Mouse (Mus musculus): ENCODE results near the gene Boc.

The Boc gene

DNA sequence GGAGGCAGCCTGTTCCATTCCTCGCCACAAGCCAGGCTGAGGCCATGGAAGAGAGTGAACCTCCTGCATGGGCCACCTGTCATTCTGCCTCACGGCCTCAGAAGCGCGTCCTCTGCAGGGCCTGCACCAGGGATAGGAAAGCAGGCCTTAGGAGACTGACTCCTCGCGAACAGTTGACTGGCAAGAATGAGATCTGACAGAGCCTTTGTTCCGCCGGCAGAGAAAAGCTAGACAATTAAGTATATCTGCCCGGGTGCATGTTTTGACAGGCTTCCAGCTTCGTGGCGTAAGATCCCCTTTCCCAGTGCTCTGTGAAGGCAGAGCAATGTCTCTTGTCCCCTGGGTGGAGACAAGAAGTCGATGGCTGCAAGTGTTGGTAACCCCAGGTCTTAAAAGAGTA is 32.0 kb downstream of the Boc start:
- no peak for DNase-seq

DNA sequence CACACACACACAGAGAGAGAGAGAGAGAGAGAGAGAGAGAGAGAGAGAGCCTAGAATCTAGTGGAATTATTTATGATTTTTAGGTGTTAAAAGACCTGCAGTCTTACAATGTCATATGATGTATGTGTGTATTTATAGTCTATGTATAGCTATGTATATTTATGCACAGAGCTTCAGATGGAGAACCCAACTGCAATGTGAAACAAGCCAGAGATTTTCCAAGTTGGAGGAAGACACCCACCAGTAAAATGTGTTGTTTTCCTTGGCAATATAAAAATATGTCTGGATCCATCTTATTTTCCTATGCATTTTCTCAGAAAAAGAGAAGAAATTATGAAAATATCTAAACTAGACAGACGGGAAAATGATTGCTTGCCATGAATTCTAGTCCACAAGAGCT is 32.7 kb downstream of the Boc start:
- no peak for DNase-seq

DNA sequence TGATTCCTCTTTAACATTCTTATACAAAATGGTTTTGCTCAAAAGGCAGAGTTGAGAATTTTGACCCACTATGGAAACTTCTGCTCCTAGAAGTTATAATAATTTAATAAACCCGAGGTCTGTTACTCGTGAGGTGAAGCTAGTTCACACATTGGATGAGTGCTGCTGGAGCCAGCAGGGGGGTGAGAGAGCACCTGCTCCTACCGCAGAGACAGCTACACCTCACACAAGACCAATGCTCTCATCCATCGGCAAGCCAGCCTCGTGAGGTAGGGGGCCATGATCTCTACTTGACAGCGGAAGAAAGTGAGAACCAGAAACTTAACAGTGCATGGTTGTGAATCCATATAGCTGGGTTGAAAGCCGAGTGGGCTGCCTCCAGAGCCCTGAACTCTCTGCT is 35.1 kb downstream of the Boc start:
- no peak for DNase-seq

DNA sequence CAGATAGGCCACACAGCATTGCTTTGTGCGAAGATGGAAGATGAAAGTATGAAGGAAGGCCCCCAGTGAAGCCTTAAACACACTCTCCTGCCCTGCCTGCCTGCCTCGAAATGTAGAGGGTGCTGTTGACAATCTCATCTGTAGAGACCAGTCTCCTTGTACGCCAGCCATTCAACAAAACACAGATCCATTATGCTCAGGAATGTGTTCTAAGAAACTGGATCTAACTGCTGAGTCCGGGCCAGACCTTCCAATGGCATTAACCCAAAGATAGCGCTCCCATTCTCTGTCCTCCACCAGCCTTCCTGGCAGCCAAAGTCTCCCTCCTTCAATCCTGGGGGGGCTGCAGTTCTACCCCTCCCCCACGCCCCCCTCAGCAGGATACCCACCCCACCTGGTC is 42.2 kb downstream of the Boc start:
- DNase-seq = no peak

DNA sequence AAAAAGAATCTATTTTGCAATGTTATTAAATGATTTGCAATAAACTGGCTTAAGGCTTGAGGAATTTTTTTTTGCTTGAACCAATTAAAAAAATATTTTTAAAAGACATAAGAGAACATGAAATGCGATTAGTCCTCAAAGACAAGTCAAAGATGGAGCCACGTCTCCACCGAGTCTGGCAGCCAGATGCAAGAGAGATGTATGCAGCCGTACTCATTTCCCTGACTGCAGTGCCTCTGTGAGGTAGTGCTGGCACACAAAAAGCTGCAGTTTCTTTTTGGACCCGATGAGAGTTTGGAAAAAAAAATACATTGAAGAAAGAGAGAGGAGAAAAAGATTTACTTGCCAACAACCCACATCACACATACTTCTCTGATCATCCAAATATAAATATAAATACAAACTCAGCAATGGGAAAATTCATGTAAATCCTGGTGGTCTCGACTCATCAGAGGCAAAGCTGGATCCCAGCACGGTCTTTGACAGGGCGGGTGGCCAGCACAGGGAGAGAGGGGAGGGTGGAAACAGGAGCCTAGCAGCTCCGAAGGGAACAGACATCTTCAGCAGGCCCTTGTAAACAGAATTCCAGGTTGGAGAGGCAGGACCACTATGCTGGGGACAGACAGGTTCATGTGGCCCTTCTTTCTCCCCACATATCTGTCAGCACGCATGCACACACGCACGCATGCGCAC is 48.0 kb downstream of the Boc start:
- DNase-seq = no peak

DNA sequence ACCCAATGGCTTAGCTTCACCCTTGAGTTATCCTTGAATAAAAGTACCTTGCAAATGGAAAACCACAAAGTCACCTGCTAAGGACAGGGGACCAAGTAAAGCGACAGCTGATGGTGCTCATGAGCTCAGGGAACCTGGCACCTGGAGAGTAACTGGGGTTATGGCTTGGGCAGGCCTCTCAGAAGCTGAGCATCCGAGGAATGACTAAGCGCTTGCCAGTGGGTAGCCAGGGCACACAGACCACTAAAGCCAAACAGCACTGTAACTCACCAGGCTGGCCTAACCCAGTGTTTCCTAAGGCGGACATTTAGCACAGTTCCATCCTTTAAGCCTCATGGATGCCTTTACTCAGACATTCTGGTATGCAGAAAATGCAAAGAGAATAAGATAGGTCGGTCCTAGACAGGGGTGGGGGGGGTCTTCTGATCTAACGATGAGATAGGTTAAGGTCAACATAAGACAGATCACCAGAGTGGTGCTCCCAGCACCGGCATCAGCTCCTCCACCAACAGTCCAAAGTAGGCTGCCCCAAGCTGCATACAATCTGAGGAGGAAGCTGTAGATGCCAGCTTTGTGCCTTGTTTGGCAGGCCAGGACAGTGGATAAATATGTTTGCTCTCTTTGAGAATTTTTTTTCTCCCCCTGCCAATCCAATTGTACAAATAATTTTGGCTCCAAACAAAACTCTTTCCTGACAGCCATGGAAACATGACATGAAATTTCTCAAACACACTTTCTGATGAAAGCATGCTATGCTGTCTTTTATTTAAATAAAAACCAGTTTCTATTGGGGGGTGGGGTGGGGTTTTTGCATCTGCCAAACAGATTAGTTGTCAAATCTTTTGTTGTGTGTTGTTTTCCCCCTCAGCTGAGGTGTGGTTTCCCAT is 49.0 kb downstream of the Boc start:
- no peak for DNase-seq

DNA sequence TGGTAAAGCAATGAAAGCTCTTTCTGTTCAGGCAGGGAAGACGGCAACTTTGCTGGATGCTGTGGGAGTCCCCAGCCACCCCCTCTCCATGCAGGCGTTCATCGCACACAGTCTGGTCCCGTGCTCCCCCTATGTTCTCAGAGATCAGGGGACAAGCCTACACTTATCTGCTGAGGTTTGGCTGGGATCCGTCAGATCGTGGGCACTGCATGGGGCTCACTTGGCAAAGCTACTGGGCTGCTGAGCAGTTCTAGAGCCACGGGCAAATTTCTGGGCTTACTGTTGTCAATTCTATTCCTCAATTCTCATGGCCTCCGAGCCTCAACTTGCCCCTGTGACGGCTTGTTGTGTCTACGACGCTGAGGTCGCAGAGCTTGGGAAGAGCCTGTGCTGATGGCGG is 49.9 kb downstream of the Boc start:
- no peak for DNase-seq

DNA sequence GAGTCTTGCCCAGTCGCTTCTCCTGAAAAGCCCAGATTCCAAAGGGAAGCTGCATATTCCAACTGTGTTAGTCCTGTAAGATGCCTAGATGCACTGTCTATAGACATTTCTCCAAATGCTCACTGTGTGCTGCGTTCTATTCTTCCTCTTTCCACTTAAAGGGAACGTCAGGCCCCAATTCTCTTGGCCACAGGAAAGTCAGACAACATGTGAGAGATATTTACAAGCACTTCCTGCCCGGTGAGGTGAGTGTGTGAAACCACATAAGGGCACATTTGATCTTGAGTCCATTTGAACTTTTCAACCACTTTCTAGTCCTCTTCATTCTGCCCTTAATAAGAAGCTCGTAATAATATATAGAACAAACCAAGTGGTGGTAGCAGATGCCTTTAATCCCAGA is 50.7 kb downstream of the Boc start:
- DNase-seq = no peak

DNA sequence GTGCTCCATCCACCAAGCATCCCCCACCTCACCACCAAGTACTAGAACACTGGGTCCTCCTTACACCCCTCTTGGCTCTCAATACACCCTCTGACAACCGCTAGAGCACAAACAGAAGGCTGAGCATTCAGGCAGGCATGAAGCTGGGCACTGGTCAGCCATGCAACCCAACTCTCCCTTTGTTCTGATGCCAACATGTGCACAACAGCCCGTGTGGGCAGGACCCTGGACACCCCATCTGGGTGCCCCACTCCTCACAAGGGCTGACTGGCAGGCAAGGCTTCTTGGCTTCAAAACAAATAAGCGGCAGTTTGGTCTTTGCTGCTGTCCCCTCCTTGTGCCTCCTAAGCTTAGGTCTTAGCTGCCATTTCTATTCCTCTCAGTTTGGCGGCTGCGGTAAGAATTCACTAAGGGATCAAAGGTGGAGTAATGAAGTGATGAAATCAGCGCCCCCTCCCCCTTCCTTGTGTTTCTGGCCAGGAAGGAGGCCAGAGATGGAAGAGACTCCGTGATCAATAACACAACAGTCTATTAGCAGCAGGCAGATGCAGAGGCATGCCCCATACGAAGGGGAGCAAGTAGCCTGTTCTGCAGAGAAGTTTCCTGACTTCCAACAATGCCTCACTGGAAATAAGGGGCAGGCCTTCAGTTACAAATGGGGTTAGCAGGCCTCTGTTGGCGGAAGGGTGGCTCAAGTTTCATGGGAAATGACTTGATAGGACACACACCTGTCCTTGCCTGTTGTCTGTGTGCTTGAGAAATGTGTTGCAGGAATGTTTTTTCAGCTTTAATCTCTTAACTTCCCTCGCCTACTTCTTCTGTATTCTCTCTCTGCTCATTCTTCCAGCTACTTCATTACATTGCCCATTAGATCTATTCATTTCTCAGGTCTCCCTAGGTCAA is 51.4 kb downstream of the Boc start:
- DNase-seq = no peak

DNA sequence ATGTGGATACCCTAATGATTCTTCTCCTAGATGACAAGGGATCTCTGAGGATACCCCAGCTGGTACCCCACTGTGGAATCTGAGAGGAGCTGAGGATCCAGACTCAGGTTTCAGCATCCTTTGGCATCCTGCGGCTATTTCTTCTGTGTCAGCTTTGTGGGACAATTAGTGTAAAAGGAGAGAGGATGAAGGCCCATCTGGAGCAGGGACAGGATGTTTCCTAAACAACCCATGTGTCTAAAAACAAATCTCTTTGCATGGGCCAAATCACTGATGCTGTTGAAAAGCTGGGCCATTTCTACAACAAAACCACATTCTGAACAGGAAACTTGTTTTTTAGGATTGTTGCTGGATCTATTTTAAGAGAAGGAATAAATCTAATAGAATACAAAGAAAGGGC is 53.5 kb downstream of the Boc start:
- no peak for DNase-seq

DNA sequence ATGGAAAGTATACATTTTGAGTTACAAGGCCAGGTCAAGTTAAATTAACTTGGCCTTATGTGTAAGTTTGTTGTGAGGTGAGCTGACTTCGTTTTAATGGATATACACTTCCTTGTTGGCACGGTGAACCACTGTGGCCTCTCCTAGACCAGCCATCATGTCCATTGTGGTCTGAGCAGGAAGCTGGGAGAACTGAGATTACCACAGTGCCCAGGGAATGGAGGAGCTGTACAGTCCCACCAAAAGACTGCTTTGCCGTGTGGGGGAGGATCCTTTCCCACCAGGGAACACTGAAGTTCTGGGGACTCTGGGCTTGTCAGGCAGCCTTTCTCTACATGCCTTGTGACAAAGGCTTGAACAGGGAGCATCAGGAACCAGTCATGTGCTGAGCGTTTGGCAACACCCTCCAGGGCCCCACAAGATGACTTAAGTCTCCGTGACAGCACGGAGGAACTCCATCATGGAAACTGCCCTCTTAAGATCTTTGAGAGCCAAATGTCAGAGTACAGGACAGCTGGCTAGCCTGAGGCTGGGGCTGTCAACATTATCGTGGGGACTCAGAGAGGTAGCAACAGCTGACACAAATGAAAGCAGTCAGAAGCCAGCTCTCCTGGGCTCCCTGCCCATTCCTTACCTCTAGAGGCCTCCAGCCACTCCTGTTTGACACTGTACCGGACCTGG is 55.7 kb downstream of the Boc start:
- DNase-seq = no peak

DNA sequence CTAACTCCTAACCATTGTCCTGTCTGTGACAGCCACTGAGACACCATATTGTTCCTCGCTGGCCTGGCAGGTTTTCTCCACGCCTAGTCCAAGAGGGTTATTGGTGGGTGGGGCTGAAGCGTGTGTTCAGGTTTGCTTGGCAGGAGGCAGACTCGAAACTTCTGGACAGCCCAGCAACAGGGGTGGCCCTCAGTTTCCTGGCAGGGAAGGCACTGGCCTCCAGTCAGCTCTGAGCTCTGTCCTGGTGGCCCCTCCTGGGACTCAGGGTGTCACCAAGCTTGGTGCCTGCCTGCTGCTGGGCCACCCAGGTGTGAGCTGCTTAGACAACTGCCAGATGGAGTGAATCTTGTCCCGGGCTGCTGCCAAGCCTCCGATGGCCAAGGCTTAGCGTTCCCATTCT is 56.4 kb downstream of the Boc start:
- DNase-seq = no peak

DNA sequence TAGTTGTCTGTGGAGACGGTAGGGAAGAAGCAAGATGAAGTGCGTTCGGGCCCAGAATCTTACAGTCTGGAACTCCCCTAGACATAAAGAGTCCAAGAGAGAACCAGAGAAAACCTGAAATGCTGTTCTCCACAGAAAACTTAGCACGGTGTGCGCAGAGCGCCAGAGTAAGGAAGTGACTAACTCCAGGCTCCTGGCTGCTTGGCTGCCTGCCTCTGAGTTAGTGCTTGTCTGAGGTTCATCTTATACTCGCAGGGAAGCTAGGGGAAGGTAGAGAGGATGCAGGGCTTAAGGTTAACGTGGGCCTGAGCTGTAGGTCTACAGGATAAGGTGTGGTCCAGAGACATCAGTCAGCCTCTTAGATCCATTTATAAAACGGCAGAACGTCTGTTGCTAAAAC is 56.9 kb downstream of the Boc start:
- no peak for DNase-seq

DNA sequence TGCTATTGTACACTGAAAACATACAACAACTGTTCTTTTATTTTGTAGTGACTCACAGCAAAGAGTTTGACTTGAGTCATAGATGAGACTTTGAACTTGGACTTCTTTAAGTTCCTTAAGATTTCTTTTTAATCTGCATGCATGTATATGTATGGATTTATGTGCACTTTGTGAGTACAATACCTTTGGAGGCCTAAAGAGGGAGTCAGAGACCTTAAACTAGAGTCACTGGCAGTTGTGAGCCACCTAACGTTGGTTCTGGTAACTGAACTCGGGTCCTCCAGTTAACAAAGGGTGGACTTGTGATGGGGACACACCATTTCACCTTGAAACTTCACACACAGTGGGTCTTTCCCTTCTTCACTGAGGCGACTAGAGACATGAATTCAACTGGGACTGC is 60.2 kb downstream of the Boc start:
- no peak for DNase-seq

DNA sequence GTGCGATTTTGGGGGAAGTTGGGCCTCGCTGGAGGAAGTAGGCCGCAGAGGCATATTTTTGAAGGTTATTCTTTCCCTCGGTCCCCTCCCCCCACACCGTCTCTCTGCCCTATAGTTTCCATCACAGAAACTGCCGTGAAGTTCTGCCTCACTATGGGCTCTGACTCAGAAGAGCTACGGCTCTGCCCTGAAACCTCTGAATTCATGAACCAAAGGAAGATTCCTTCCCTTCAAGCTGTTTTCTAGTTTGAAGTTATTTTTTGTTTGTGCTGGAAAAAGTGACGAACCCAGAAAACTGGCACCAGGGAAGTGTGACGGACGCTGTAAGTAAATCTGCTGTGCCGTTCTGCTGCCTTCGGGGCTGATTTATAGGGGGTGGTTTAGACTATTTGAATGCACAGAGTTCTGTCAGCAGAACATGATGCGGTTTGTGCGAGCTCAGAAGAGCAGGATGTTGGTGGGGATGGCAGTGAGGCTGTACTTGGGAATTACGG is 61.7 kb downstream of the Boc start:
- DNase-seq = no peak

DNA sequence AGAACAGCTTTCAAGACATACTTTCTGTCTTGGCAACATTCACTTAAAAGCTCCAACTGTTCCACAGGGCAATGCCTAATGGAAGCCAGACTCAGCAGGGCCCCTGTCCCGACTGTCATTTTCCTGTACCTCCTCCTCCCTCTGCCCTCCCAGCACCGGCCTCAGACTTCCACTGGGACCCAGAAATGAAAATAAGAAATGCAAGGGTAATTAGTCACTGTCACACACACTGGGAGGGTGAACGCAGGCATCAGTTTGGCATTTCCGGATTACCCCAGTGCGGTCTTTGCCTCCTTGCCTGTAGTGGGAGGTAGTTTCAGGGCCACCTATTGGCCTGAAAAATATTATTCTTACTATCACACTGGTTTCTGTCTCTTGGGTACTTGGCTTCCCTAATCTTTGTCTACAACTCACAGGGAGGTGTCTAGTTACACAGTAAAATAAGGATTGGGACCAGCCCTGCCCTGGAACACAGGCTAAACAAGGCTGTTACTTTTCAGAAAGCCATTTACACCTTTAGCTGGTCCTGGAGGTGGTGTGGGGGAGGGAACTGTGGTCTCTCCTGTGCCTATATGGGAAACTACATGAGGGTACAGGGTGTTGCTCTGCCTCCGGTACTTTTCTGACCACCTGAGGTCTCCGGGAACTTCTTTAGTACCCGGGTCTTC is 64.1 kb downstream of the Boc start:
- no peak for DNase-seq

DNA sequence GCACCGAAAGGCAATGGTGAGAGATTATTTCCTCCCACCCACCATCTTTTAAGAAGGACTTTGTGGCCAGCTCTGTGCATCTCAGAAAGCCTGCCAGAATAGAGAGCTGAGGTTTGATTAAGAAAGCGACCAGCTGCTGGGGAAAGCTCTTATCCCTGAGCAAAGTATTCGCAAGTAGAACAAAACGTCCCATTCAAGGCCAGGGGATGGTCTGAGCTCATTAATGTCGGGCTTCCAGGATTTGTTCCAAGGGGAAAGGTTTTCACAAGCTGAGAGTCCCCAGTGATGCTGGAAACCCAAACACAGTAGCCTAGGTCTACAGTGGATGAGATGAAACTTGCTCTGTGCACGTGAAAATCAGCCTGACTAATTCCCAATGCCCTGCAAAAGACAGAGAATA is 64.8 kb downstream of the Boc start:
- no peak for DNase-seq

DNA sequence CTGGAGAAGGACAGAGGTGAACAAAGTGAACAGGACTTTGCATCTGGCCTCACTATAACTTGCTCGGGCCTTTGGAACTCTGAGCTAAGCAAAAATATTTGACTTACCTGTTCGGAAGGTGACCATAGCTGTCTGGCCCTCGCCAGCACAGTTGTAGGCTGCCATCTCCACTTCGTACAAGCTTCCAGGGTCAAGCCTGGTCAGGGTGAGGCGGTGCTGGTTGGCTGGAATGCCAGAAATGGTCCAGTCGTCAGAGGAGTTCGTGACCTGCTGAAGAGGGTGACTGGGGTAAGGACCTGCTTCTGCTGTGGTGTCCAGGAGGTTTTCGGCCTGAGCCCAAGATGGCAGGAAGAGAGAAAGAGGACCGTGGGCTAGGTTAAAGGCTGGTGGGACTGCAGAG is 66.0 kb downstream of the Boc start:
- DNase-seq = no peak

DNA sequence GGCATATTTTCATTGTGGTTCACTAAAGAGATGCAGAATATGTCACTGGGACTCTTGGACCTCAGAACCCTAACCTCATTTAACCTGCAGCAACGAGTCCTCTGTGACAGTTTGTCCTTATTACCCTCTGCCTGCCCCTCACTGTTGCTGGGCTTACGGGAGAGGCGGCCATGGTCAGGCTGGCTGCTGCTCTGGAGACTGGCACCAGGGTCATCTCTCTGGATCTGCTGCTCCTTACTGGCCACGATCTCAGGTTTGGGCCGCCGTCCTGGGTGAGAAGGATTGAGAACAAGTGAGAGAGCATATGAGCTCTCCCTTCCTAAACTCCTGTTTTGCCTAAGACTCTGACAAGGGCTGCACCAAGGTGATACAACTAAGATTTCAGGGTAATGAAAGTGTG is 66.5 kb downstream of the Boc start:
- no peak for DNase-seq

DNA sequence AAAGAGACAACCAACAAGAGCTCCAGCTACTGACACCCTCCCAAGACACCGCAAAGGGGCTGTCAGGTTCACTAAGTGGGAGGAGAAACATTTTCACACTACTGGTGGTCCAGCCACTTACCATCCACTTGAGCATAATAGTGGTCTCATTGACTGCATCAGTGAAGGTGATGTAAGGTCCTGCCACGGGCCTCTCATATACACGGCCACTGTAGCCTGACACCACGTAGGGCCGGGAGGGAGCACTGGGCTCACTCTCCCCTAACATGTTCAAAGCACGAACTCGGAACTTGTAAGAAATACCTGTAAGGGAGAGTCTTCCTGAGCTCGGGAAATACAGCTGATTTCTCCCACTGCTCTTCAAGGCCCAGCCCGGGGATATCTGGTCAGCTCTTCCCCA is 67.6 kb downstream of the Boc start:
- no peak for DNase-seq

DNA sequence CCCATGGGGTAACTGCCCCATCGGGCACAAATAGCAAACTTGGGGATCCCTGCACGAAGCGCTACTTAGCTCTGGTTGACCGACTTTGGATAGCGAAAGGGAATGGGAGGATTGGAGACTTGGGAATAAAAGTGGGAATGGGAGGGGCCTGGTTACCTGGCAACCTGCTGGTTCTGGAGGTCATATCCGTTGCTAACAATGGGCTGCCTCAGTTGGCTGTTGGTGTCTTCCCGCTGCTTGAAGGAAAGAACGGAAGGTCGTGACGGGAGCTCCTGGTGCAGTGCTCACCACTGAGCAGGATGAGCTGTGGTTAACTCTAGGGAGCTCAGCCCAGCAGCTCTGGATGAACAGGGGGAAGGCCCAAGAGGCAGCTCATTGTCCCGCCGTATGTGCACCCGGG is 71.5 kb downstream of the Boc start:
- DNase-seq = no peak

DNA sequence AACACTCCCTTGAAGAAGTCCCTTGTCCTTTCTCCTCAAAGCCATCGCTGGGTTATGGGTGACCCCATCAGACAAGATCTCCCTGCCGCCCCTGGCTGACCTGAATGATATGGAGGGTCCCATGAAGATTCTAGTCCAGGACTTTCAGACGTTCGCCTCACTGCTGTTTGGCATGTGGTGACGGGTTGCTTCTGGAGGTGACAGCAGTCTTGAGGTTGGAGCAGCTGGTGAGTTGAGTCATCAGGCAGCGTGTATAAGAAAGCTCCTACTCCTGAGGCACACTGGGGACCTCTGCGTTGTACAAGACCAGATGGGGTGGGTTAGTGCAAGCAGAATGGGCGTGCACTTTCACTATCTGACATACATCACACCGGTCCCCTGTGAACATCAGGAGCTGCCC is 72.1 kb downstream of the Boc start:
- DNase-seq = no peak

All from spleen, adult 18-20 months (tissue).